Mouse (Mus musculus) myocyte (in vitro differentiated cells): Measurements from ENCODE around the gene Haus4.

Experiments used
- CEBPB ChIP-seq: IDR thresholded peaks from 2 replicates; pipeline ENCODE4 v1.6.1; 2011; ENCODE audit warnings: mild to moderate bottlenecking, moderate library complexity; ENCODE audit not compliant: poor library complexity, insufficient read depth, severe bottlenecking
- E2F4 ChIP-seq: IDR thresholded peaks from one replicate; pipeline ENCODE4 v1.6.1; 2011; ENCODE audit warnings: mild to moderate bottlenecking, control low read depth, moderate library complexity; ENCODE audit not compliant: insufficient read depth
- MAX ChIP-seq: IDR thresholded peaks from one replicate; pipeline ENCODE4 v1.6.1; 2011; ENCODE audit warnings: low read depth, mild to moderate bottlenecking, control low read depth
- MYOD1 ChIP-seq, 3 experiments: IDR thresholded peaks; one replicate each; pipeline ENCODE4 v1.6.1; 2011; ENCODE audit warnings: control low read depth in 2 of 3, low read depth in 2 of 3, mild to moderate bottlenecking in 2 of 3, moderate library complexity in 1 of 3; ENCODE audit not compliant: insufficient read length in 2 of 3, control insufficient read depth in 1 of 3
- MYOG ChIP-seq, 3 experiments: IDR thresholded peaks; one replicate each; pipeline ENCODE4 v1.6.1; 2011; ENCODE audit warnings: control low read depth in 2 of 3, low read depth in 2 of 3, mild to moderate bottlenecking in 2 of 3; ENCODE audit not compliant: insufficient read length in 2 of 3, control insufficient read depth in 1 of 3, insufficient read depth in 1 of 3
- POLR2A ChIP-seq: IDR thresholded peaks from one replicate; pipeline ENCODE4 v1.6.1; 2011; ENCODE audit warnings: low read depth, mild to moderate bottlenecking, control low read depth, moderate library complexity; ENCODE audit not compliant: insufficient read length
- POLR2AphosphoS2 ChIP-seq: IDR thresholded peaks from one replicate; pipeline ENCODE4 v1.6.1; 2011; ENCODE audit warnings: low read depth, control low read depth; ENCODE audit not compliant: insufficient read length
- REST ChIP-seq: IDR thresholded peaks from one replicate; pipeline ENCODE4 v1.6.1; 2011; ENCODE audit warnings: mild to moderate bottlenecking, control low read depth, moderate library complexity; ENCODE audit not compliant: insufficient read depth, insufficient read length
- SRF ChIP-seq: IDR thresholded peaks from one replicate; pipeline ENCODE4 v1.6.1; 2011; ENCODE audit warnings: low read depth; ENCODE audit not compliant: control insufficient read depth, insufficient read length
- TCF12 ChIP-seq: IDR thresholded peaks from one replicate; pipeline ENCODE4 v1.6.1; 2011; ENCODE audit warnings: mild to moderate bottlenecking, control low read depth; ENCODE audit not compliant: poor library complexity, insufficient read depth, severe bottlenecking
- TCF3 ChIP-seq: IDR thresholded peaks from one replicate; pipeline ENCODE4 v1.6.1; 2011; ENCODE audit warnings: low read depth, control low read depth; ENCODE audit not compliant: insufficient read length
- USF1 ChIP-seq: IDR thresholded peaks from one replicate; pipeline ENCODE4 v1.6.1; 2011; ENCODE audit warnings: low read depth, mild to moderate bottlenecking, control low read depth, moderate library complexity

GRCm38 (mm10) chr14:54494234-54494633 lies 60.2 kb downstream of the Haus4 start:
- TF ChIP-seq TCF3 = no peak
- TF ChIP-seq CEBPB = no peak
- TF ChIP-seq MAX = no peak
- TF ChIP-seq POLR2A = no peak
- no peak for TF ChIP-seq TCF12
- no peak for TF ChIP-seq POLR2AphosphoS2
- no peak for TF ChIP-seq E2F4
- no peak for TF ChIP-seq USF1
- no peak for TF ChIP-seq MYOD1 (IDR thresholded peaks at IDR 0.05; ENCODE audit: control insufficient read depth in 1 of 3, insufficient read length in 2 of 3, low read depth in 2 of 3)
- TF ChIP-seq MYOG (IDR thresholded peaks at IDR 0.05; ENCODE audit: control insufficient read depth in 1 of 3, insufficient read depth in 1 of 3, insufficient read length in 2 of 3, low read depth in 2 of 3) = no peak
- no peak for TF ChIP-seq REST
- TF ChIP-seq SRF = no peak
